Mouse (Mus musculus): ENCODE measurements at regions not wholly inside any gene's neighbourhood (a gene's known extent, or its start where the extent isn't known, plus 50 kb on each side); places are given as distances from the start of the nearest gene placed in this dataset.
A peak's percentile ranks its signal among the peaks of the same experiment; 100 is the strongest.

DNA sequence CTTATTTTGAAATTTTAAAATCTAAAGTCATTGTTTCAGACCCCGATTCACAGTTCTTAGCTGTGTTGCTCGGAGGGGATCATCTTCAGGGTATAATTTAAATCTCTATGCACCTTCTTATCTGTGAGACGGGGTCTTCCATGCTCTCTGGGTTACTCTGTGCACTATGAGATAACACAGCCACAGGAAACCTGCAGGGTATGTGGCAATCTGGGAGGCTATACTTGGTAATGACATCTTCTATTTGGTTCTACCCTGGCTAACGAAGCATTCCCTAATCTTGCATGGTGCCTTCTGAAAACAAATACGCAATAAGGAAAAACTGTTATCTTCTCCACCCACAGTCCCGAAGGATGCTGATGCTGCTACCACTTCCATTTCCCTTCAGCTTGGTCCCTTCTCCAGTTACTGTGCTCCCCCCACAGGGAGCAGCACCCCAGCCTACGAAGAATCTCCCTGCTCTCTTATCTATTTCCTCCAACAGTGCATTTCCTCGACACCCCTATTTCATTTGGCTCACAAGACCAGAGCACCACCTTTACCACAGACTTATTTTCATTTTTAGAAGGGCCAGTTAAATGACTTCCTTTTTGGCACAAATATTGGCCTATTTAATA is 378.2 kb downstream of the Gm9195 start:
- DNase-seq (ENCODE audit: low spot score in 2 of 2), result peak in 1 of 2 experiments; percentile 1

DNA sequence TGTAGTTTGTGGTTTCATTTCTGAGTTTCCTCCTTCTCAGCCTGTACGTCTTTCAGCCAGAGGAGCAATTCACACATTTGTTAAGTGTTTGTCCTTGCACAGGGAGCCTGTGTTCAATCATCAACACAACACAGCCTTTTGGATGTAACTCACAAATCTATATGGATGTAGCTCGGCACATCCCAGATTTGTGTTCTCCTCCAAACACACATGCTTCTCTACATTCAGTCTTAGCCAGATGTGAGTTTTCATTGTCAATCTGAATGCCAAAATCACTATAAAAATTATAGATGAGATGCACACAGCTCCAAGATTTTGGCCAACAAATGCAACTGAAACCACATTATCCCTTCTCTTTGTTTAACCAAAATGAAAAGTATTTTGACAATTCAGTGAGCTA is 380.9 kb downstream of the Gm9195 start:
- no peak for DNase-seq (ENCODE audit: low spot score in 2 of 2)

DNA sequence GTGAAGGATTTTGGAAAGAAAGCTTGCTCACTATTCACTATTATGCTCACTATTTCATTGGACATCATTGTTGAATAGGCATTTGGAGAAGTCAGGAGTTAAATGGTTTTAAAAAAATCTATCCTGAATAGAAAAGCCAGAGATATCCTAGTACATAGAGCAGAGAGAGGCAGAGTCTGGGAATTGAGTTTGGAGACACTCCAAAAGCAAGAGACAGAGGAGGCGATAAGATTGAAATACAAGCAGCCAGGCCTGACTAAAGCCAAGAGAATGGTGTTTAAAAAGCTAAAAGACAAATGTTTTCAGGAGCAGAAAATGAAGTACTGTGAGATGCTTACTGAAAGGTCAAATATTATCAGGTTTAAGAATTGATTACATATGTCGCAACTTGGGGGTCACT is 400.1 kb downstream of the Gm9195 start:
- DNase-seq (ENCODE audit: low spot score in 2 of 2), result no peak

DNA sequence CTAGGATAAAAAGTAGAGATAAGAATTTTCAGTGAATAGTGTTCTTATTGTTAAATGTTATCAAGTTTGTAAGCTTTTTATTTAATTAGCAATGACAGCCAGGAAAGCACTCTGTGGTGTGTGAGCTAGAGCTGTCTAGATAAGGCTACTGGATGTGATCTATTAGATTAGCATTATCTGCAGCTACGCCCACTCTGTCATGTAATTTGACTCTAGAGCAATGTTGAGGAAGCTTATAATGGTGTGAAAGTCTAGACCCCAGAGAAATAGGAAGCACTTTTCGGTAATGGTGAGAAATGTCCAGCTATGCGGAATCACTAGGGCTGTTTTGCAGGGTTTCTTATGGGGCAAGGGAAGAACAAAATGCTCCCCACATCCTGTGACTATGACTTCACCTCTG is 410.2 kb downstream of the Gm9195 start:
- DNase-seq (ENCODE audit: low spot score in 2 of 2), result no peak

DNA sequence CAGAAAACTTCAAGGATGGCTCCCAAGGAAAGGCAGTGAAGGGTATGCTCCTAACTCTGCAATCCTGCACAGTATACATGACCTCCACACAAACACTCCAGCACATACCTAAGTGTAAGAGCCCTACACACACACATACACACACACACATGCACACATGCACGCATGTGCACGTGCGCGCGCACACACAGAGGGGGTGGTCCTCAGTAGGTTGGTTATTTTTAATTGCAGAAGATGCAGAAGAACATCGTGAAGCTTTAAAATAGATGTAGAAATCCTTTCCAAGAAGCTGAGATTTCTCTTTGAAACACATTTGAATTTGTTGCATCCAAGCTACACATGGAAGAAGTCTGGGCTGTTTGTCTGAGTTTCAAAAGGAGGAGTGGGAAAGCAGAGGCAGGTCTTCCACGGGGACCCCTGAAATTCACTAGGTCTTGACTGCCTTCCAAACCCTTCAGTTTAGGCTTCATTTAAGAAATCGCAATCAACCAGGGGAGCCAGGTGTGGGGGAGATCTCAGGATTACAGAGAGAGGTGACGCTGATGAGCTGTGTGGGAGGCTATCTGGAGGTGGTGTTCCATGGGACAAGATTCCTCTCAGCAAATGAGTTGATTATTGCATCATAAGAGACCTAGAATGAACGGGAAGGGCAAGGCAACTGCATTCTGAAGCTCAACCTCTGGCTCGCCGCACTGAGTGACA is 427.4 kb downstream of the Gm9195 start:
- no peak for DNase-seq (ENCODE audit: low spot score in 2 of 2)

DNA sequence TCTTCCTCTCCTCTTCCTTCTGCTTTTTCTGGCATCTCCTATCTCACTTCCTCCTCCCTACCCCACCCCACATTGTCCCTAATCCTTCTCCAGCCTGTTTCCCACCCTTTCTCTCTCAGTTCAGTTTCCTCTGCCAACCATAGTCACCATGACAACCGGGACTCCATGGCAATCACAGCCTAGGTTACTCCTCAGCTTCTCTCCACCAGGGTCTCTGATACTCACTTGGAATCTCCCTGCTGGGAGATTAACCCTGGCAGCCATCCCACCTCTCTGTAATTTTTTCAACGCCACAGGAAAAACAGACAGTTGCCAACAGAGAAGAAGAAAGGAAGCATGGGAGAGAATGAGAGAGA is 448.8 kb downstream of the Gm9195 start:
- no peak for DNase-seq (ENCODE audit: low spot score in 2 of 2)

DNA sequence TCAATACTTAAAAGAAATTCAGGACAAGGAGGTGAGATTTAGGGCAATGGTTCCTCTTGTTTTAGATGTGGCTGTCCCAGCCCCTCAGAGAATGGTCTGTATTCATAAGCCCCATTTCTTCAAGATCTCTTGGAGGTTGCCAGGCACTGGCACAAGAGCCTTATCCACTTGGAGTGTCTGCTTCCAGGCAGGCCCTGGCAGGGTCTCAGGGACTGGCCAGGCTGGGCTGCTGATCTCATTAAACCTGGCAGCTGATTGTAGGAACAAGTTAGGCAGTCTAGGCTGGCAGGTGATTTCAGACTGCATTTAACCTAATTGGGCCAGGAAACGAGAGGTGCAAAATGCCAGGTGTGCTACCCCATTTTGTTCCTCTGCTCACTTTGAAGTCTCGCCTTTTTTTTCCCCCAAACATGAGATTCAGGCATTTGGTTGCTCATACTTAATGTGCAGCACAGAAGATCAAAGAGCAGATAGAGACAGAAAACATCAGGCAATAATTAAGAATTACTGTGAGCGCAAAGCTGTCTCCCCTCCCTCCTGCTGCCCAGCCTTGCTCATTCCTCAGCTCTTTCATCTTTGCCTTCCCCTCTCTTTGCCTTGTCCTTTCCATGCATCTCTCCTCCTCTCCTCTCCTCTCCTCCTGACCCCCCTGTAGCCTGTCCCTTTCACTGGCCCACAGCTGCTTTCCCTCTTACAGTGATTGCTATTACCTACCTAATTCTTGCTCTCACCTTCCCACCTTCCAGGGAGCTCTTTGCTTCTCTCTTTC is 449.3 kb downstream of the Gm9195 start:
- DNase-seq (ENCODE audit: low spot score in 2 of 2), result no peak

DNA sequence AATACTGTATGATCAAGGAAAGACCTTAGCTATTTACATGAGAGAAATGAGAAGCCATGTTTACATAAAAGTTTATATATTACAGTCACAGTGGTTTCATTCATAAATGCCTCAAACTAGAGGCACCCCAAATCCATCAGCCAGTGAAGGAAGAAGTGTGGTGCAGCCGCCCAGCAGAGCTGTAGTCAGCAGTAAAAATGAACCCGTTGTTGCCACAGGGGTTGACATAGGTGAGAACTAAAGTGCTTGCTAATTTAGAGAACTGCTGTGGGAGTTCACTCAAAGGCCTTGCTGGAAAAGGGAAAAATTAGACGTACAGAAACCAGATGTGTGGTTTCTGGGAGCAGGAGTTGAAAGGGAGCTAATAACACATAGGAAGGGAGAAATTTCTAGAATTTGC is 461.2 kb downstream of the Gm9195 start:
- DNase-seq (ENCODE audit: low spot score in 2 of 2), result no peak

DNA sequence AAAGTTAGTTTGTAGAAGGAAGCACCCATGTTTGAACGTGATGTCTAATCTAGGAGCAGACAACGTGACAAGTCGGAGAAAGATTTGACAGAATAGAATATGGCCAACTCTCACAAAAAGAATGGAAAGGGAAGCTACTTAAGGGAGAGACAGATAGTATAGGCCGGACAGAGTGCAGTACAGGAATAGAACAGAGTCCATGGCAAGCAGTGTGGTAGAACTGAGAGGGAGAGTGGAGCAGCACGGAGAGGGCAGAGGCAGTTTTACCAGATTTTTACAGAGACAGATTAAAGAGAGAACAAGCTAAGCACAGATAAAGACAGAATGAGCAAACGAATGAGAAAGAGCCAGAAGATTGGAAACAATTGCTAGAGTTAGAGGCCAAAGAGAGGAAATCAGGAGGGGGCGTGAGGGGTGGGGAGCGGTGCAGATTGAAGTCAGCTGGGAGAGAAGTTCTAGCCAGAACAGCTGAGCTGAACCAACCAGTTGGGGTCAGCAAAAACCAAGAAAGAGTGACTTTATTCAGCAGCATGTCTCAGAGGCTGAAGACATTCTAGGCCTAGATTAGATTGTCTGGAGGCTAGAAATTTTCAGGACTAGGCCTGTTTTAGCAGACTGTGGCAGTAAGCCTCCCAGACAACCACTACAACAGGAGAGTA is 464.1 kb downstream of the Gm9195 start:
- DNase-seq (ENCODE audit: low spot score in 2 of 2), result no peak

DNA sequence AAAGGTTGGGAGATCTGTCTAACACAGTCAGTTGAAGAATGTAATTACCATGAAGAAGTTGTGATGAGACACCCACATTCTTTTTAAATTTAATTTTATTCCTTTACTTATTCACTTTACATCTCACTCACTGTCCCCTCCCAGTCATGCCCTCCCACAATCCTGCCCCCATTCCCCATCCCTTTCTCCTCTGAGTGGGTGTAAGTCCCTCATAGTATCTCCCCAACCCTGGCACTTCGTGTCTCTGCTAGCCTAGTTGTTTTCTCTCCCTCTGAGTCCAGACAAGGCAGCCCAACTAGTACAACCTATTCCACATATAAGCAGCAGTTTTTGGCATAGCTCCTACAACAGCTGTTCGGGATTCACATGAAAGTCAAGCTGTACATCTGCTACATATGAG is 487.3 kb downstream of the Gm9195 start:
- no peak for DNase-seq (ENCODE audit: low spot score in 2 of 2)

DNA sequence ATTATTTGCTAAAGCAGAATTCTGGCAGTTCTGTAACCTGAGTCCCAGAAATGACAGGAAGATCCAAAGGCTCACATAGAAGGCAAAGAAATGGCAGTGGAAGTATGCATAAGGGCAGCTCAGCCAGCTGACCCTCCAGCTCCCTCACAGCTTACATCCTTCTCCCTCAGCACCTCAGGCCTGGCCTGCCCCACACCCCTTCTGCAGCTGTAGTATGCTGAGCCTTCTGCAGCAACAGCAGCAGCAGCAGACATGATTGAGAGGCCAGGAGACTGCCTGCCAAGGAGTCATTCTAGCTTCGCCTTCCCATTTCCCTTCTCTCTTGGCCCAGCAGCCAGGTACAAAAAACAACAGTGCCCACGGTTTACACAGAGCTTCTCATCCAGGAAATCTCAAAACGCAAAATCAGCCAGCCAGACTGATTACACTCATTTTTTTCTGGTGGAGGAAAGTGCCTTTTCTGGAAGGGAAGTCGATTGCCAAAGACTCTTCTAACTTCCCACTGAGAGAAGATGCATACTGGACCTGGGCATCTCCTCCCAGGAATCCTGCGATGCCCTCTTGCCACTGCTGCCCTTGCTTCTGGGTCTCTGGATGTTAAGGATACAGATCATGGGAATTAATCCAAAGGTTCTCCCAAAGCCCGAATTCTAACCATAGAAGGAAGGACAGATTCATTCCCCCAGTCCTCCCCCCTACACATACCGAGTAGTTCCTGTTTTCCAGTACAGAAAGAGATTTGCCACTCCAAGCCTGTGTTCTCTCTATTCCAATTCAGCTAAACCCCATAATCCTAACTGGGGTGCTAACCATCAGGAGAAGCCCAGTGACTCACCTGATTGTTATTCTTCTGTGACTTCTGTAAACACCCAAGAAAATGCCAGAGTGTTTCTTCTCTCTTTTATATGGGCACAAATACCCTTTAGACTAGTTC is 489.2 kb downstream of the Gm9195 start:
- no peak for DNase-seq (ENCODE audit: low spot score in 2 of 2)

DNA sequence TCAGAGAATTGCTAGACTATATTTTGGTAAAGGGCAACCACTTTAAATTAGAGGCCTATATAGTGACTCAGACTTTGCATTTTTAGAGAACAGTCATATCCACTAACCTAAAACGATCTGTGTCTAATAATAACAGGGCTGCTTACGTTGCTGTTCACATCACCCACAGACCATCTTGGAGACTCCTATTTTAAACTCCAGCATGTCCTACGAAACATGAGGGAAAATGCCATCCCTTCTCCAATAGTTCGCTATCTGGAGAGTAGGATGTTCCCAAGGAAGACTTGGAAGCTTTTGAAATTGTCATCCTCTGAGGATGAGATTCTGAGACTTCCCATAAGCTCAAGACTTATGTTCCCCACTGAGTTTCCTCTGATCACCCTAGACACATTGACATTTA is 518.6 kb downstream of the Gm9195 start:
- DNase-seq (ENCODE audit: low spot score in 2 of 2), result no peak

DNA sequence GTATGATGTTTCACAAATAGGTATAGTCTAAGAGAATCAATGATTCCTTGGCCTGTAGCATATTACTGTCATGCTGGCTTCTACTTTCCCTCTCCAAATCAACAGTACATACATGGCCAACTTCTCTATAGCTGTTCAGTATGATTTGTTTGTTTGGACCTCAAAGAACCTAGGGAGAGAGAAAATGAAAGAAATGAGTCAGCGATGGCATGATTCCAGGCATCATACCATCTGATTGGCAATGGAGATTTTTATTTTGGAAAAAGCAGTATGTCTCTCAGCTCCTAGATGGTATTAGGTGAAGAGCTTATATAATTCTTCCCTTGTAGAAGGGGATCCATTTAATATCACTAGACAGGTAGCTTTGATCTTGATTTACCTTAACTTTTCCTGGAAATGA is 519.1 kb downstream of the Gm9195 start:
- DNase-seq (ENCODE audit: low spot score in 2 of 2), result no peak

DNA sequence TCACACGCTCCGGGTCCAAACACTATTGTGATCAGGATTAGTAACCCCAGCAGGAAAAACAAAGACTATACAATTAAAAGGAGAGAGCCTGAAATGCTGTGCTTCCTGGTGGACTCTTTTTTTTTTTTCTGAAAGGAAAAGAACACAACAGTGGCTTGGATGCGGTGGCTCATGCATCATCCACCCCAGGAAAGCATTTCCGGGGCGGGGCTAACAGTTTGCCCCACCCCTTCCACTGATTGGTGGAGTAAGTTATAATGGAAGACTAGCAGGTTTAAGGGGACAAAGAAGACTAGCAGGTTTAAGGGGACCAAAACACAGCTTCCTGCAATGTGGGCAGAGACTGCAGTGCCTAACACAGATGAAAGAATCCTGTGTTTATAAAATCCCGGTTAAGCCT is 524.0 kb downstream of the Gm9195 start:
- no peak for DNase-seq (ENCODE audit: low spot score in 2 of 2)

DNA sequence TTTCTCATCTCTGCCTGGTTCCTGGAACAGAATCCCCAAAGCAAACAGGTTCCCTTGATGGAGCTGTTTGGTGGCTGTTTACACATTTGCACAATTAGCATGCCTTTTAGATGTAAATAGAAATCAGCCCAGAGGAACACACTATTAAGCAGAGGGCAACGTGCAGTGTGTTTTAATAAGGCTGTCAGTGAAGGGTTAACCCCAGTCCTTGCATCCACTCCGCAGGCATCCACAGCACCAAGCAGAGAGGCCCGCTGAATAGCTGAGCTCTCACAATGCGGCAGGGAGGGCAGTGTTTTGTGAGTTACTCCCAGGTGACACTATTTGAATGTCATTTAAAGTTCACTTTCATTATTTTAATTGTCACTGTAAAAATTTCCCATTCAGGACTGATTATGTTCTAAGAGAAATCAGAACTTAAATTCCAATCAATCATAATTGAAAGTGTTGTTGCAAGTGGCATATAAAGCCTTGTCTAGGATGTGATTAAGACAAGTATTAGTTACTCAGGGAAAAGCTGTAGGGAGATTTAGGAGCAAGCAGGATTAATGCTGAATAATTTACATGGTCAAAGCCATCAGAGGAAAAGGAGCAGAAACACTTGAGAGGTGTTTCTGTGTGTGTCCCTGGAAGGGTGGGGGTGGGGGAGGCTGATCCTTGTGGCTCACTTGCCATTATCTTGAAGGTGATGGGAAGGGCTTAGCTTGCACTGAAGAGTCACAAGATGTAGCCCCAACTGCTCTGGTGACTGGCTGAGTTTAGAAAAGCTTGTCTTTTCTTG is 528.1 kb downstream of the Gm9195 start:
- DNase-seq (ENCODE audit: low spot score in 2 of 2), result no peak

DNA sequence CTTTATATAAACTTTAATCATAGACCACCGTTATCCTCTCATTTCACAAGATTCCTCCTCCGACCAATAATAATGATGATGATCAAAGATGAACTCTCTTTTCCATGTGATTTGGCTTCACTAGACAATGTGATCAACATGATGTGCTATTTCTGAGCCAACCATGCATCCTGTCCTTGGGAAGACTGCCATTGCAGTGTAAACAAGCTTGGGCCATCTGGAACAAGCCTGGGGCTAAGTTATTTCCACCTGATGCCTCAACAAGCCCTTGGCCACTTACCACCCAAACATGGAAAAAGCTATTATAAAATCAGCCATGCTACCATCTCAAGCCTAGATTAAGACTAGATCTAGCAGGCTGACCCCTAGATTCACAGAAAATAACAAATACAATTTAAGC is 542.9 kb downstream of the Gm9195 start:
- no peak for DNase-seq (ENCODE audit: low spot score in 2 of 2)

DNA sequence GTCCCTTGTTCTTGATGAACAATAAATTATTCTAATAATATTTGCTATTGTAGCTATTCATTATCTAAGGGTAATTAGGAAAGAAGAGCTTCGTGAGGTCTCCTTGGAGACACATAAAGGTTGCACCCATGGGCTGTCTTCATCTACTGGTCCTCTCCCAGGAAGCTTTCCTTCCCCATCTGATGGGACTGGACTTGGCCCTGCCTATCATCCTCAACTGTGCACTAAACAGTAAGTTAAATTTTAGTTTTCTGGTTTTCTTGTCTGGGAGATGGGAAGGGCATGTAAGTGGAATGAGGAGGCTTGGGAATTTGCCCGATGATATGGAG is 554.5 kb downstream of the Gm9195 start:
- no peak for DNase-seq (ENCODE audit: low spot score in 2 of 2)

DNA sequence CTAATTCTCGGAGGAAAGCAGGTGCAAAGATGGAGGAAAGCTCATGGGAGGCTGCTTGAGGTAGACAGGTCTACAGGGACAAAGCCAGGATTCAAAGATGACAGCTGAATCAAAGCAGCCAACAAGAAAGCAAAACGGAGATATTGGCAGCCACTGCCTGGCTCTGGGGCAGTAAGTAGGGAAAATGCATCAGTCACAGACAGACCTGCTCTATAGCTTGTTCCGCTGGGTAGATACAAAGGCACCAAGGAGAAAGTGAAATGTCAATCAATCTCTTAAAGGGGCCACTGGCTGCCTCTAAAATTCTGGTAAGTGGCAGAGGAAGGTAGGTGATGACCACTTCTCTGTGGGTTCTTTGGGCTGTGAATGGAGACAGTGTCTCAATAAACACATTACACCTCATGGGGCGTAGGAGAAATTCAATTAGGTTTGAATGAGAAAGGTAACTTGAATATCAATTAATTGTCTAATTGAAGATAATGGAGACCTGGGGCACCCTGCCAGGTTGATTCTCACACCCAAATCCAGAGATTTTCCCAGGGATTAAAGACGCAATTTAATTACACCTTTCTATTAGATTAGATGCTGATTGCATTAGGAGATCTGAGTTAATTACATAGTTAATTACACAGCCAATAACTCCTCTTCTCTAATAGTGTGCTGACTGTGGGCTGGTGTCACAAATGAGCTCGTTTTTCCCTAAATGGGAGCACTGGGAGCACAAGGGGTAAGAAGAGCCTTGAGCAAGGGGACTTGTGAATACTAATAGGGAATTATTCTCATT is 555.1 kb downstream of the Gm9195 start:
- DNase-seq (ENCODE audit: low spot score in 2 of 2), result no peak

DNA sequence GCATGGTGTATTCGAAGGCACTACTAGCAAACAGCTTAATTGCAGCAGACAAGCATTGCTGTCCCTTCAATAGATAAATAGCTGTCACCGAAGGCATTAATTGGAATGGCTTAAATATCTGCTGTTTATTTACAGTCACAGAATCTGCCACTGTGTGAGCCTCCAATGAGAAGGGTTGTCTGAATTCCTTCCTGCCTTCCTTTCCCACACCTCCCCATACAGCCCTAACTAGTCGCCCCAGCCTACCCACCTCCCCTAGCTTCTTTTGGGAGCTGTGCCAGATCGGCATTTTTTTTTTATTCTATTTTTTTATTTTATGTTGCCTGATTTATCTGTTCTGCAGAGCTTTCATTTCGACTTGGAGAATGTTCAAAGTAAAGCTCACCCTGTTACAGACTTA is 575.7 kb downstream of the Gm9195 start:
- no peak for DNase-seq (ENCODE audit: low spot score in 2 of 2)

DNA sequence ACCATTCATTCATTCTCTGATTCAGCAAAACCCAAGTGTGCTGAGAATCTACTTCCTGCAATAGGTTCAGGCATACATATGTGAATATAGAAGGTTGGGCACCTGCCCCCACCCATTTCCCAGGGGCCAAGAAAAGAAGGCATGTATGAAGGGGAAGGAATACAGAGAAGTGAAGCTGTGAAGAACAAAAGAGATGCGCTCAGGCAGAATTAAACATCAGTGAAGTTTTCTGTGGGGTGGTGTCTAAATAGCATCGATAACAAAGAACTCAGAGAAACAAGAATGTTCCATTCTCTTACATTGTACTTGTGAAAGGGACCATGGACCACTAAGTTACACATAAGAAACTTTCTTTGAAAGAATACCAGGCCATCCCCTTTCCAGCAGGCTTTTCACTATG is 580.7 kb downstream of the Gm9195 start:
- no peak for DNase-seq (ENCODE audit: low spot score in 2 of 2)

Measured in heart, adult 9 months (tissue).